In genomic region chr9:50856341-50857081, GRCm38 (mm10) we compare ENCODE assay signal across 8 mouse cellular contexts. TPM values are rescaled to one million over a fixed set of nuclear protein-coding genes. Genes with fewer than 3 reads are reported as not detected.
DNase-seq lines count a peak whose midpoint lies in the region; ATAC-seq and TF ChIP-seq lines count a peak whose summit lies in the region.

No protein-coding gene starts in this region.

- H3K9ac ChIP-seq in heart, embryonic 12.5 days = peak overlapping the region; percentile 86
- H3K9ac ChIP-seq in kidney, postnatal 0 days (ENCODE audit: low read depth, low read length) = peak overlapping the region; percentile 84
- peak overlapping the region; percentile 70 for H3K9ac ChIP-seq in liver, embryonic 11.5 days (ENCODE audit: low read depth, low read length)

- H3K4me2 ChIP-seq in heart, embryonic 12.5 days = peak overlapping the region; percentile 84
- peak overlapping the region; percentile 91 for H3K4me2 ChIP-seq in kidney, postnatal 0 days (ENCODE audit: low read length)
- H3K4me2 ChIP-seq in liver, embryonic 11.5 days = peak overlapping the region; percentile 83
- peak overlapping the region; percentile 72 for H3K4me2 ChIP-seq in myocyte (ENCODE audit: low read depth)

- peak overlapping the region; percentile 87 for H3ac ChIP-seq in myocyte (ENCODE audit: control insufficient read depth, insufficient read length)

- no peak for TF ChIP-seq CTCF in kidney, postnatal 0 days (IDR thresholded peaks at IDR 0.05; ENCODE audit: low read depth)

- H3K79me2 ChIP-seq in myocyte (ENCODE audit: control insufficient read depth, insufficient read depth) = peaks cover 6% of the 10 kb centered on the region

- ATAC-seq in heart, embryonic 12.5 days (ENCODE audit: insufficient number of reproducible peaks, low FRiP score) = peak; percentile 92
- ATAC-seq in kidney, postnatal 0 days (replicated peaks; ENCODE audit: low FRiP score, low read depth) = peak; percentile 89
- peak; percentile 82 for ATAC-seq in liver, embryonic 11.5 days (replicated peaks; ENCODE audit: low FRiP score)

- H3K27me3 ChIP-seq in erythroblast, embryonic 14.5 days (ENCODE audit: control insufficient read depth) = no peaks in the 10 kb centered on the region
- no peaks in the 10 kb centered on the region for H3K27me3 ChIP-seq in heart, embryonic 12.5 days (replicated peaks)
- H3K27me3 ChIP-seq in kidney, postnatal 0 days (ENCODE audit: insufficient read depth, low read length) = no peaks in the 10 kb centered on the region
- H3K27me3 ChIP-seq in liver, embryonic 11.5 days (replicated peaks; ENCODE audit: control insufficient read depth, insufficient read depth, low read length) = no peaks in the 10 kb centered on the region
- no peaks in the 10 kb centered on the region for H3K27me3 ChIP-seq in myocyte (ENCODE audit: control insufficient read depth, insufficient read depth, insufficient read length)

- peak; percentile 92 for DNase-seq in CD4-positive helper T cell, adult 2 months (ENCODE audit: low read depth, low spot score)
- DNase-seq in brain, embryonic 18.5 days (ENCODE audit: low read depth, low spot score) = peak; percentile 55
- peak; percentile 93 for DNase-seq in kidney, postnatal 0 days (ENCODE audit: low spot score)
- DNase-seq in liver, embryonic 11.5 days (ENCODE audit: low spot score) = peak; percentile 98
- peak; percentile 95 to 99 for DNase-seq in spleen, postnatal 4 days (ENCODE audit: low spot score in 2 of 2)

- peak overlapping the region; percentile 87 for H3K4me3 ChIP-seq in erythroblast, embryonic 14.5 days (replicated peaks)
- H3K4me3 ChIP-seq in heart, embryonic 12.5 days = peak overlapping the region; percentile 72
- H3K4me3 ChIP-seq in kidney, postnatal 0 days (replicated peaks; ENCODE audit: low read depth, low read length) = peak overlapping the region; percentile 82
- peak overlapping the region; percentile 72 for H3K4me3 ChIP-seq in liver, embryonic 11.5 days (ENCODE audit: low read depth, low read length)
- peak overlapping the region; percentile 56 for H3K4me3 ChIP-seq in myocyte

- H3K27ac ChIP-seq in heart, embryonic 12.5 days (ENCODE audit: poor library complexity, severe bottlenecking) = peak overlapping the region; percentile 61
- H3K27ac ChIP-seq in kidney, postnatal 0 days = peak overlapping the region; percentile 79
- H3K27ac ChIP-seq in liver, embryonic 11.5 days (ENCODE audit: low read depth, low read length) = peak overlapping the region; percentile 83

- peaks cover 34% of the 10 kb centered on the region for H3K36me3 ChIP-seq in erythroblast, embryonic 14.5 days (ENCODE audit: control insufficient read depth)
- H3K36me3 ChIP-seq in heart, embryonic 12.5 days = peaks cover 27% of the 10 kb centered on the region
- peaks cover 19% of the 10 kb centered on the region for H3K36me3 ChIP-seq in kidney, postnatal 0 days (ENCODE audit: insufficient read depth, low read length)
- H3K36me3 ChIP-seq in liver, embryonic 11.5 days (ENCODE audit: control insufficient read depth, insufficient read depth, low read length) = peaks cover 18% of the 10 kb centered on the region
- H3K36me3 ChIP-seq in myocyte (ENCODE audit: control insufficient read depth, insufficient read depth) = peaks cover 12% of the 10 kb centered on the region

- peak; percentile 91 for TF ChIP-seq POLR2A in myocyte (IDR thresholded peaks at IDR 0.05; ENCODE audit: insufficient read length, low read depth)

- 2% methylated on average over 45 of the region's 45 CpGs for WGBS in heart, embryonic 12.5 days
- 1% methylated on average over 45 of the region's 45 CpGs for WGBS in kidney, postnatal 0 days
- WGBS in liver, embryonic 11.5 days = 1% methylated on average over 45 of the region's 45 CpGs

- H3K4me1 ChIP-seq in erythroblast, embryonic 14.5 days (ENCODE audit: control insufficient read depth) = peaks cover 83% of the 10 kb centered on the region
- H3K4me1 ChIP-seq in heart, embryonic 12.5 days (replicated peaks) = peaks cover 28% of the 10 kb centered on the region
- peaks cover 8% of the 10 kb centered on the region; the same call in 1 of the 2 replicates for H3K4me1 ChIP-seq in kidney, postnatal 0 days (replicated peaks; ENCODE audit: insufficient read depth, low read length)
- peaks cover 31% of the 10 kb centered on the region for H3K4me1 ChIP-seq in liver, embryonic 11.5 days (replicated peaks; ENCODE audit: control insufficient read depth, insufficient read depth, low read length)

- no peaks in the 10 kb centered on the region for H3K9me3 ChIP-seq in erythroblast, embryonic 14.5 days (ENCODE audit: control insufficient read depth, low read length)
- H3K9me3 ChIP-seq in heart, embryonic 12.5 days (replicated peaks) = no peaks in the 10 kb centered on the region
- no peaks in the 10 kb centered on the region for H3K9me3 ChIP-seq in kidney, postnatal 0 days (replicated peaks; ENCODE audit: low read length)
- H3K9me3 ChIP-seq in liver, embryonic 11.5 days (ENCODE audit: control insufficient read depth, low read length) = no peaks in the 10 kb centered on the region

TF ChIP-seq in myocyte, 11 proteins besides CTCF, POLR2A, EP300 and RAD21:
- no peak for TF ChIP-seq MYOG (IDR thresholded peaks at IDR 0.05; ENCODE audit: control insufficient read depth in 1 of 3, insufficient read depth in 1 of 3, insufficient read length in 2 of 3, low read depth in 2 of 3)
- TF ChIP-seq REST (IDR thresholded peaks at IDR 0.05; ENCODE audit: insufficient read depth, insufficient read length) = no peak
- TF ChIP-seq MYOD1 (IDR thresholded peaks at IDR 0.05; ENCODE audit: control insufficient read depth in 1 of 3, insufficient read length in 2 of 3, low read depth in 2 of 3) = no peak
- TF ChIP-seq CEBPB (IDR thresholded peaks at IDR 0.05; ENCODE audit: insufficient read depth, poor library complexity, severe bottlenecking) = no peak
- peak; percentile 80 for TF ChIP-seq POLR2AphosphoS2 (IDR thresholded peaks at IDR 0.05; ENCODE audit: insufficient read length, low read depth)
- TF ChIP-seq USF1 (IDR thresholded peaks at IDR 0.05; ENCODE audit: low read depth) = no peak

RNA-seq across cellular contexts. Expression of gene Ppp2r1b, which starts 11.4 kb away (rescaled TPM):
- polyA plus RNA-seq in erythroblast, embryonic 14.5 days (2012) = 0.75 and 0.92 TPM in 2 replicates
- polyA plus RNA-seq in heart, embryonic 12.5 days (2016; fragmentation: Nextera tagmentation; extraction: Ambion mirVana) = 61.1 and 62.1 TPM in 2 replicates
- 36.6 and 43.6 TPM in 2 replicates for polyA plus RNA-seq in kidney, postnatal 0 days (2015; fragmentation: Nextera tagmentation; extraction: Ambion mirVana)
- polyA plus RNA-seq in liver, embryonic 11.5 days (2014; fragmentation: Nextera tagmentation; extraction: Ambion mirVana) = 143 and 172 TPM in 2 replicates
- polyA plus RNA-seq in myocyte (2012; fragmentation: generic; extraction: Trizol) = 12.9 TPM

Comparison
In these comparisons a context has a peak if more than half of its experiments do, and no peak if none do; other contexts are left out.
1. Peak in every context shown above with its lines: DNase-seq, ATAC-seq, H3K4me3 ChIP-seq and H3K27ac ChIP-seq.